Mouse (Mus musculus) olfactory bulb, adult 2 months (tissue): ENCODE results near the gene AI481877. TPM values are rescaled to one million over a fixed set of nuclear protein-coding genes. Genes with fewer than 3 reads are reported as not detected.
"Not testable (repeated sequence)": the region's sequence is repeated elsewhere in the genome, so short reads cannot be mapped to it uniquely, and the experiment has no call there.

ENCODE experiments used
- H3K27ac ChIP-seq: fragments of 200-500 bp; 2 replicates; pipeline ENCODE4 v1.5.1; 2012; ENCODE audit warnings: low read depth, low read length; ENCODE audit not compliant: insufficient read depth
- H3K4me1 ChIP-seq: fragments of 200-500 bp; 2 replicates; pipeline ENCODE4 v1.6.1; 2012; ENCODE audit warnings: low read length; ENCODE audit not compliant: control insufficient read depth, insufficient read depth
- H3K4me3 ChIP-seq: fragments of 200-500 bp; 2 replicates; pipeline ENCODE4 v1.5.1; 2012; ENCODE audit warnings: mild to moderate bottlenecking, low read depth, low read length, moderate library complexity; ENCODE audit not compliant: insufficient read depth
- CTCF ChIP-seq: fragments of 200-500 bp; IDR thresholded peaks from 2 replicates; pipeline ENCODE4 v1.5.1; 2012; ENCODE audit warnings: low read depth, mild to moderate bottlenecking, low read length, moderate library complexity; ENCODE audit not compliant: insufficient read depth
- POLR2A ChIP-seq: fragments of 200-500 bp; IDR thresholded peaks from 2 replicates; pipeline ENCODE4 v1.6.1; 2012; ENCODE audit warnings: mild to moderate bottlenecking, low read depth, low read length, moderate library complexity; ENCODE audit not compliant: insufficient read depth
- WGBS: fragments of 180-500 bp; shearing (Covaris S2); methylation state at CpG from one replicate; pipeline ENCODE4 v1.1.7; 2018; 5-methylcytosine and 5-hydroxymethylcytosine counted together
- polyA plus RNA-seq: library from polyadenylated mRNA; stranded (reverse); fragments of >200 nt; gene quantifications from 2 replicates; pipeline ENCODE4 v1.2.4, GENCODE M21; 2012; ENCODE audit warnings: low replicate concordance; ENCODE audit not compliant: missing spikeins, insufficient read depth, insufficient read length

Gene AI481877
- polyA plus RNA-seq = not detected in 2 replicates

DNA sequence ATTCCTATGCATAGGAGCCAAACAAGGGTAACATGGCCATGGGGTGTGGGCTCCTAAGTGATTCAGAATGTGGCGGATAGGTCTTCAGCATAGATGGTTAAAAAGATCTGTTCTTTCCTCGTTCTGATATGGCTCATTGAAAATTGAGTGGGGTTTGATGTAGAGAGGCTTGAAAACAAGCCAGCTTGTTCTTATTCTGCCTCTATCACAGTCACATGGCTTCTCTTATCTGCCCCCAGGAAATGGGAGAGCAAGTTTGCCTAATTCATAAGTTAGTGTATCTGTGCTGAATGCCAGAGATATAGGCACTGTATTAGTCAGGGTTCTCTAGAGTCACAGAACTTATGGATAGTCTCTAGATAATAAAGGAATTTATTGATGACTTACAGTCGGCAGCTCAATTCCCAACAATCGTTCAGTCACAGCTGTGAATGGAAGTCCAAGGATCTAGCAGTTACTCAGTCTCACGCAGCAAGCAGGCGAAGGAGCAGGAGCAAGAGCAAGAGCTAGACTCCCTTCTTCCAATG lies at the start of gene AI481877:
Gene AI481877, minus strand, starts transcription at position 477 of the 527 bp plus-strand sequence.
- H3K4me1 ChIP-seq, H3K4me3 ChIP-seq, H3K27ac ChIP-seq: not testable (repeated sequence)
- WGBS = 87% methylated on average over 4 of the region's 6 CpGs

GRCm38 (mm10) chr4:59188474-59188801 lies 49.7 kb upstream of the AI481877 start:
- H3K27ac ChIP-seq = peak overlapping the region; percentile 83; the same call in 1 of the 2 replicates
- no peak for TF ChIP-seq CTCF
- no peak for TF ChIP-seq POLR2A
- H3K4me1 ChIP-seq = no peaks in the 10 kb centered on the region
- 5% methylated on average over 4 of the region's 4 CpGs for WGBS
- peak overlapping the region; percentile 98 for H3K4me3 ChIP-seq

GRCm38 (mm10) chr4:59187289-59187688 lies 48.5 kb upstream of the AI481877 start:
- TF ChIP-seq CTCF (no peak), POLR2A (no peak)

DNA sequence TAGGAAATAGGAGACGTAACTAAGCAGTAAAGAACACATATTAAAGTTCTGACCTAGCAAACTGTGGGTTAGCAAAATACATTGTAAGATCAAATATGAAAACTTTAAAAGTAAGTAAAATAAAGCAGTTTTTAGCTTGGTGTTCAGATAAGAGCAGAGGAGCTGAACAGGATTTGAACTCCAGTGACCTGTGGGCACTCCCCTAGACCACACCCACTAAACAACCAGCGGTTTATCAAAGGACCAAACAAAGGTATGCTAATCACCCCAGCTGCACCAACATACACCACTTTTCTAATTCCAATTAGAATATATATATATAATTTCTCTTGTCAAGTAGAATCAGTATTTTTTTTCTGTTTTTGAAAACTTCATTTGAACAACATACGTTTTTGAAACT lies 46.9 kb upstream of the AI481877 start:
- Histone ChIP-seq H3K4me3 (no peak overlapping the region), H3K27ac (no peak overlapping the region), H3K4me1 (no peaks in the 10 kb centered on the region)
- WGBS = 78% methylated on average over 3 of the region's 3 CpGs
- TF ChIP-seq POLR2A (no peak), CTCF (no peak)

More at GRCm38 (mm10) chr4:59187289-59187688, 48.5 kb upstream of the AI481877 start:
- no peaks in the 10 kb centered on the region for H3K4me1 ChIP-seq
- WGBS = 37% methylated on average over 3 of the region's 3 CpGs
- H3K4me3 ChIP-seq = no peak overlapping the region
- no peak overlapping the region for H3K27ac ChIP-seq

DNA sequence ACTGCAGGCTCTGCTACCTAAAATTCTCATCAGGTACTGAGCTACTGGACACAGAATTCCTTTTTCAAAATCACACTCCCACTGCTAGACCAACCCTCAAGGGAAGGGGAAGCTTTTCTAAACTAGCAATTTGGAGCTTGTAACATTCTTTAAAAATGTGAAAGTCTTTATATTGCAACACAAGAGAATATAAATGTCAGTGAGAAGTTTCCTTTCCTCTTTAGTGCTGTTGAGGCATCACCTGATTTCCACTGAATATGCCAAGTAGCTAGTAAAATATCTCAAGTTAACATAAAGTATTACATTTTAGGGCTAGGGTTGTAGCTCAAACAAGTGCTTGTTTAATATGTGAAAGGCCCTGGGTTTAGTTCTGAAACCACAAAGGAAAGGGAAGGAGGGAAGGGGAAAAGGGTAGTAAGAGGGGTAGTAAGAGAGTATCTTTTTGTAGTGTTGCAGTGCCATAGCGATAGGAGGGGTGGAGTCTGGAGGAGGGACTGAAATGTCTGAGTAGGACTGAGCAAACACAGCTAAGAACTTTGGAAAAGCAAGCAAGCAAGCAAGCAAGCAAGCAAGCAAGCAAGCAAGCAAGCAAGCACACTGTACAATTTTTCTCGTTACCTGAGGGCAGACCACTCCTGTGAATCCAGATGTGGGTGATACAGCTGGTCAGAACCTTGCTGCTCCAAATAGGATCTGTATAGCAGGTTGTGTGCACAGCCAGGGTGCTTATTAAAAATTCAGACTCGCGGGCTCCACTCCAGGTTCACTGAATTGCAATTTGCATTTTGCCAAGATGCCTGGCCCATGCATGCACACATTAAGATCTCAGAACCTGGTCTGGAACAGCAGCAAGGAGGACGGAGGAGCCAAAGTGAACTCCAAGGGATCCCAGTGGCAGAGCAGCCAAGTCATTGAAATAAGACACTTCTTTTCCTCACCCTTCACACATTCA lies 42.8 kb upstream of the AI481877 start:
- no peak overlapping the region for H3K27ac ChIP-seq
- no peaks in the 10 kb centered on the region for H3K4me1 ChIP-seq
- WGBS = 33% methylated on average over 5 of the region's 5 CpGs
- H3K4me3 ChIP-seq = no peak overlapping the region
- no peak for TF ChIP-seq CTCF
- TF ChIP-seq POLR2A = no peak

- TF ChIP-seq POLR2A (no peak), CTCF (no peak)
- 95% methylated on average over 2 of the region's 2 CpGs for WGBS
- no peak overlapping the region for H3K4me3 ChIP-seq
- H3K4me1 ChIP-seq = no peaks in the 10 kb centered on the region; the same call in 1 of the 2 replicates
- no peak overlapping the region for H3K27ac ChIP-seq
Observed at GRCm38 (mm10) chr4:59177566-59177965, 38.8 kb upstream of the AI481877 start.

DNA sequence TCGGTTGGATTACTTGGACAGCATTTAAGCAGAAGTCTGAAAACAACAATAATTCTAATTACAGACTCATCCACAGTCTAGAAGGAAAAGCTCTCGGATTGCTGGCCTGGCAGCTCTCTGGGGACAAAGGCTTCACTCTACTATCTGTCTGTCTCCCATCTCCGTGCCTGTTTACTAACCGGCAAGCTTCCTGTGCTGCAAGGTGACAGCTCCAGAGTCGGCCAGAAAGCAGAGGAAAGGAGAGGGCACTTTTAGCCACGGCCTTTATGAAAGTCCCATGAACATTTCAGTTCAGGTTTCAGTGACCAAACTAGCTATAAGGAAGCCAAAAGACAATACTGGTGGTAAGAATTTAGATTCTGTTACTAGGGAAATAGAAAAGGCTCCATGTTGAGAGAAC lies 37.1 kb upstream of the AI481877 start:
- TF ChIP-seq POLR2A (no peak), CTCF (no peak)
- Histone ChIP-seq H3K4me3 (no peak overlapping the region), H3K27ac (no peak overlapping the region), H3K4me1 (no peaks in the 10 kb centered on the region; the same call in 1 of the 2 replicates)
- WGBS = 52% methylated on average over 6 of the region's 6 CpGs

DNA sequence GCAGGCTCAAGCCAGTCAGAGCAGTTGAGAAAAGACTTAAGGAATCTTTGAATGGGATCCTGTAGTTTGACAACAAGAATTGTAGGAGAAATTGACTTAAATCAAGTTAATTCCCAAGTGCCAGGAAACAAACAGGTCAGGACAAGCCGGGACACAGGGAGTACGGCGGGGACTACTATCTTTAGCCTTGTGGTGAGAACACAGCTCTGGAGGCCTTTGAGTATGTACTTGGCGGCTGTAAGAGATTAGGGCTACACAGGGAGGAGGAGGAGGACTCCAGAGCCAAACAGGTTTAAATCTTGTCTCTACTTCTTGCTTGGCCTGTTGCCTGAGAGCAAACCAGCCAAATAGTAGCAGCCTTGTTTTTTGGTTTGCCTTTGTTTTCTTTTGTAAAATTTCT lies 36.2 kb upstream of the AI481877 start:
- no peaks in the 10 kb centered on the region; the same call in 1 of the 2 replicates for H3K4me1 ChIP-seq
- H3K27ac ChIP-seq = no peak overlapping the region
- no peak overlapping the region for H3K4me3 ChIP-seq
- no peak for TF ChIP-seq POLR2A
- no peak for TF ChIP-seq CTCF
- 72% methylated on average over 4 of the region's 4 CpGs for WGBS

GRCm38 (mm10) chr4:59173181-59173922 lies 34.6 kb upstream of the AI481877 start:
- TF ChIP-seq CTCF (no peak), POLR2A (no peak)
- no peak overlapping the region for H3K4me3 ChIP-seq
- 80% methylated on average over 2 of the region's 2 CpGs for WGBS
- H3K4me1 ChIP-seq = no peaks in the 10 kb centered on the region; the same call in 1 of the 2 replicates
- no peak overlapping the region for H3K27ac ChIP-seq
